Mouse (Mus musculus): ENCODE measurements around the gene Rpia. TPM values are rescaled to one million over a fixed set of nuclear protein-coding genes. Genes with fewer than 3 reads are reported as not detected.
A peak's percentile ranks its signal among the peaks of the same experiment; 100 is the strongest.

Rpia gene
- 1.4 and 1.5 TPM in 2 replicates for polyA plus RNA-seq (2014; fragmentation: Nextera tagmentation; extraction: Ambion mirVana)

DNA sequence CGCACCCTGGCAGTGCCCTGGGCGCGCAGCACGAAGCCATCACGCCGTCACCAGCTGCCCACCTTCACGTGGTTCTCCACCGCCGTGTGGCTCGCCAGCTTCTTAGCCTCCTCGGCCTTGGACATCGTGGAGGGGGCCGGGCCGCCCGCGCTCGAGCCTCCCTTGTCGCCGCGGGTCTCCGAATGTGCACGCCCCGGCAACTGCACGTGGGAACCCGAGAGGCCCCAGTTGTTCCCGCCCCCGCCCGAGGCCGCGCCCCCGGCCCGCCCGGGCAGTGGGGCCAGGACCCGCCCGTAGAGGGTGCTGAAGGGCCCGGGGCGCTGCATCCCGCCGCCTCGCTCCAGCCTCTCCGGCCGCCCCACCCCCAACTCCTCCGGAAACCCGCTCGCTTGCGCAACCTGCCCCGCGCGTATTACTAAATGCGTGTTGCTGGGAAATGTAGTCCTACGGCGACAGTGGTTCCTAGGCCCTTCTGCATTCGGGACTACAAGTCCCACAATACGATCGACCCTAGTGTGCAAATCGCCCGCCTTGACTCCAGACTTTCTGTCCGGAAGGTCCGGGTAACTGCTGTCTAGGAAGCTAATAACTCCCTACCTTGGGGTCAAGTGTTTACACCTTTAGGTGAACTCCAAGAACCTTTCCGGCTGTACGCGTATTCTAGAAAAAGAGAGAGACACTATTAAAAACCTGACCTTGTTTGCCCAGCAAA lies at the start of gene Rpia:
TSS of gene Rpia (minus strand) at position 409 of the 712 bp plus-strand sequence.
- peak within 1 kb of the TSS; percentile 67 to 70 for H3K4me3 ChIP-seq (ENCODE audit: control insufficient read depth in 1 of 2, insufficient read depth in 1 of 2, low read depth in 1 of 2, low read length in 2 of 2)
- H3K4me1 ChIP-seq (ENCODE audit: control insufficient read depth in 2 of 2, insufficient read depth in 2 of 2, low read length in 2 of 2), result peaks cover 8 to 19% of the 10 kb centered on the region in 2 experiments
- peak within 1 kb of the TSS; percentile 66 to 73 for H3K27ac ChIP-seq (replicated peaks in 1 of 2; ENCODE audit: control insufficient read depth in 1 of 2, insufficient read depth in 1 of 2, low read depth in 2 of 2, low read length in 2 of 2)
- ATAC-seq (ENCODE audit: insufficient number of reproducible peaks, insufficient read depth, low FRiP score, low read depth), result peak; percentile 97
- peak within 1 kb of the TSS; percentile 81 for H3K9ac ChIP-seq (ENCODE audit: low read length)
- no peaks in the 10 kb centered on the region for H3K27me3 ChIP-seq (ENCODE audit: control insufficient read depth, insufficient read depth, low read length)
- no peaks in the 10 kb centered on the region for H3K9me3 ChIP-seq (ENCODE audit: control insufficient read depth, low read length)
- H3K4me2 ChIP-seq (ENCODE audit: low read length), result peak within 1 kb of the TSS; percentile 97
- no peaks in the 10 kb centered on the region for H3K36me3 ChIP-seq (ENCODE audit: control insufficient read depth, insufficient read depth, low read length)
- WGBS, result under 1% methylated on average over 49 of the region's 62 CpGs

GRCm38 (mm10) chr6:70840281-70840680 lies 48.2 kb upstream of the Rpia start:
- Histone ChIP-seq H3K27me3 (ENCODE audit: control insufficient read depth, insufficient read depth, low read length) (no peaks in the 10 kb centered on the region), H3K9me3 (ENCODE audit: control insufficient read depth, low read length) (no peaks in the 10 kb centered on the region), H3K4me3 (ENCODE audit: control insufficient read depth in 1 of 2, insufficient read depth in 1 of 2, low read depth in 1 of 2, low read length in 2 of 2) (no peak overlapping the region), H3K4me2 (ENCODE audit: low read length) (no peak overlapping the region), H3K27ac (replicated peaks in 1 of 2; ENCODE audit: control insufficient read depth in 1 of 2, insufficient read depth in 1 of 2, low read depth in 2 of 2, low read length in 2 of 2) (no peak overlapping the region), H3K4me1 (ENCODE audit: control insufficient read depth in 2 of 2, insufficient read depth in 2 of 2, low read length in 2 of 2) (peaks cover 5 to 10% of the 10 kb centered on the region in 2 experiments; a peak in 2 of 4 replicates), H3K9ac (ENCODE audit: low read length) (no peak overlapping the region), H3K36me3 (ENCODE audit: control insufficient read depth, insufficient read depth, low read length) (no peaks in the 10 kb centered on the region)
- 65% methylated on average over 5 of the region's 5 CpGs for WGBS
- ATAC-seq (ENCODE audit: insufficient number of reproducible peaks, insufficient read depth, low FRiP score, low read depth), result no peak

GRCm38 (mm10) chr6:70838532-70838931 lies 46.5 kb upstream of the Rpia start:
- H3K4me2 ChIP-seq (ENCODE audit: low read length), result no peak overlapping the region
- no peaks in the 10 kb centered on the region for H3K36me3 ChIP-seq (ENCODE audit: control insufficient read depth, insufficient read depth, low read length)
- WGBS, result 35% methylated on average over 3 of the region's 3 CpGs
- H3K9ac ChIP-seq (ENCODE audit: low read length), result no peak overlapping the region
- H3K4me3 ChIP-seq (ENCODE audit: control insufficient read depth in 1 of 2, insufficient read depth in 1 of 2, low read depth in 1 of 2, low read length in 2 of 2), result no peak overlapping the region
- H3K9me3 ChIP-seq (ENCODE audit: control insufficient read depth, low read length), result no peaks in the 10 kb centered on the region
- peaks cover 5 to 8% of the 10 kb centered on the region in 2 experiments; a peak in 1 of 4 replicates for H3K4me1 ChIP-seq (ENCODE audit: control insufficient read depth in 2 of 2, insufficient read depth in 2 of 2, low read length in 2 of 2)
- no peak overlapping the region for H3K27ac ChIP-seq (replicated peaks in 1 of 2; ENCODE audit: control insufficient read depth in 1 of 2, insufficient read depth in 1 of 2, low read depth in 2 of 2, low read length in 2 of 2)
- ATAC-seq (ENCODE audit: insufficient number of reproducible peaks, insufficient read depth, low FRiP score, low read depth), result no peak
- H3K27me3 ChIP-seq (ENCODE audit: control insufficient read depth, insufficient read depth, low read length), result no peaks in the 10 kb centered on the region

- ATAC-seq (ENCODE audit: insufficient number of reproducible peaks, insufficient read depth, low FRiP score, low read depth), result no peak
- H3K4me3 ChIP-seq (ENCODE audit: control insufficient read depth in 1 of 2, insufficient read depth in 1 of 2, low read depth in 1 of 2, low read length in 2 of 2), result no peak overlapping the region
Observed at GRCm38 (mm10) chr6:70837297-70837696, 45.3 kb upstream of the Rpia start.

GRCm38 (mm10) chr6:70831179-70831839 lies 39.3 kb upstream of the Rpia start:
- Histone ChIP-seq H3K36me3 (ENCODE audit: control insufficient read depth, insufficient read depth, low read length) (no peaks in the 10 kb centered on the region), H3K4me2 (ENCODE audit: low read length) (no peak overlapping the region), H3K27ac (replicated peaks in 1 of 2; ENCODE audit: control insufficient read depth in 1 of 2, insufficient read depth in 1 of 2, low read depth in 2 of 2, low read length in 2 of 2) (no peak overlapping the region), H3K4me3 (ENCODE audit: control insufficient read depth in 1 of 2, insufficient read depth in 1 of 2, low read depth in 1 of 2, low read length in 2 of 2) (no peak overlapping the region), H3K9ac (ENCODE audit: low read length) (no peak overlapping the region), H3K27me3 (ENCODE audit: control insufficient read depth, insufficient read depth, low read length) (no peaks in the 10 kb centered on the region), H3K9me3 (ENCODE audit: control insufficient read depth, low read length) (no peaks in the 10 kb centered on the region), H3K4me1 (ENCODE audit: control insufficient read depth in 2 of 2, insufficient read depth in 2 of 2, low read length in 2 of 2) (peaks cover 0 to 3% of the 10 kb centered on the region in 2 experiments; a peak in 3 of 4 replicates)
- WGBS, result 63% methylated on average over 10 of the region's 10 CpGs
- ATAC-seq (ENCODE audit: insufficient number of reproducible peaks, insufficient read depth, low FRiP score, low read depth), result no peak

More at GRCm38 (mm10) chr6:70837297-70837696, 45.3 kb upstream of the Rpia start:
- H3K27ac ChIP-seq (replicated peaks in 1 of 2; ENCODE audit: control insufficient read depth in 1 of 2, insufficient read depth in 1 of 2, low read depth in 2 of 2, low read length in 2 of 2), result no peak overlapping the region
- no peaks in the 10 kb centered on the region for H3K36me3 ChIP-seq (ENCODE audit: control insufficient read depth, insufficient read depth, low read length)
- H3K4me2 ChIP-seq (ENCODE audit: low read length), result no peak overlapping the region
- H3K9me3 ChIP-seq (ENCODE audit: control insufficient read depth, low read length), result no peaks in the 10 kb centered on the region
- no peak overlapping the region for H3K9ac ChIP-seq (ENCODE audit: low read length)
- no peaks in the 10 kb centered on the region for H3K4me1 ChIP-seq (ENCODE audit: control insufficient read depth in 2 of 2, insufficient read depth in 2 of 2, low read length in 2 of 2)
- H3K27me3 ChIP-seq (ENCODE audit: control insufficient read depth, insufficient read depth, low read length), result no peaks in the 10 kb centered on the region
- 87% methylated on average over 2 of the region's 2 CpGs for WGBS

GRCm38 (mm10) chr6:70830552-70830951 lies 38.5 kb upstream of the Rpia start:
- Histone ChIP-seq H3K9me3 (ENCODE audit: control insufficient read depth, low read length) (no peaks in the 10 kb centered on the region), H3K4me1 (ENCODE audit: control insufficient read depth in 2 of 2, insufficient read depth in 2 of 2, low read length in 2 of 2) (peaks cover 0 to 3% of the 10 kb centered on the region in 2 experiments; a peak in 3 of 4 replicates), H3K36me3 (ENCODE audit: control insufficient read depth, insufficient read depth, low read length) (no peaks in the 10 kb centered on the region), H3K4me2 (ENCODE audit: low read length) (no peak overlapping the region), H3K27ac (replicated peaks in 1 of 2; ENCODE audit: control insufficient read depth in 1 of 2, insufficient read depth in 1 of 2, low read depth in 2 of 2, low read length in 2 of 2) (no peak overlapping the region), H3K9ac (ENCODE audit: low read length) (no peak overlapping the region), H3K27me3 (ENCODE audit: control insufficient read depth, insufficient read depth, low read length) (no peaks in the 10 kb centered on the region), H3K4me3 (ENCODE audit: control insufficient read depth in 1 of 2, insufficient read depth in 1 of 2, low read depth in 1 of 2, low read length in 2 of 2) (no peak overlapping the region)
- no peak for ATAC-seq (ENCODE audit: insufficient number of reproducible peaks, insufficient read depth, low FRiP score, low read depth)
- 53% methylated on average over 3 of the region's 3 CpGs for WGBS

- no peak overlapping the region for H3K4me3 ChIP-seq (ENCODE audit: control insufficient read depth in 1 of 2, insufficient read depth in 1 of 2, low read depth in 1 of 2, low read length in 2 of 2)
- no peak overlapping the region for H3K4me2 ChIP-seq (ENCODE audit: low read length)
- H3K27ac ChIP-seq (replicated peaks in 1 of 2; ENCODE audit: control insufficient read depth in 1 of 2, insufficient read depth in 1 of 2, low read depth in 2 of 2, low read length in 2 of 2), result no peak overlapping the region
- H3K36me3 ChIP-seq (ENCODE audit: control insufficient read depth, insufficient read depth, low read length), result no peaks in the 10 kb centered on the region
- no peaks in the 10 kb centered on the region for H3K9me3 ChIP-seq (ENCODE audit: control insufficient read depth, low read length)
- H3K9ac ChIP-seq (ENCODE audit: low read length), result no peak overlapping the region
- WGBS, result 52% methylated on average over 2 of the region's 2 CpGs
- ATAC-seq (ENCODE audit: insufficient number of reproducible peaks, insufficient read depth, low FRiP score, low read depth), result no peak
- H3K27me3 ChIP-seq (ENCODE audit: control insufficient read depth, insufficient read depth, low read length), result no peaks in the 10 kb centered on the region
- peaks cover 0 to 3% of the 10 kb centered on the region in 2 experiments; a peak in 3 of 4 replicates for H3K4me1 ChIP-seq (ENCODE audit: control insufficient read depth in 2 of 2, insufficient read depth in 2 of 2, low read length in 2 of 2)
Observed at GRCm38 (mm10) chr6:70829451-70829850, 37.4 kb upstream of the Rpia start.
